Mouse (Mus musculus) heart, adult 8-10 months (tissue): ENCODE results near the gene Armcx5. TPM values are rescaled to one million over a fixed set of nuclear protein-coding genes. Genes with fewer than 3 reads are reported as not detected.

Experiments used
- microRNA-seq: library from miRNA; unstranded; fragments of <30 nt; microRNA quantifications from one replicate; pipeline ENCODE4 v1.2.0, GENCODE M21; 2022
- total RNA-seq, 4 experiments: library from RNA; stranded (reverse); gene quantifications; 2 replicates each; pipeline ENCODE4 v1.2.4; 2022

Armcx5 gene
- total RNA-seq, 4 experiments from 2014 or later: 4.5 to 7.8 (median 5.7) TPM

Small RNA genes within 50 kb of the gene (microRNA-seq; reads per million reads assigned to microRNA genes)
- gene Mir1970 (not detected), gene Mir7646 (not detected)

Other genes starting within 250 kb of the Armcx5 start
- gene AV320801, start 248.1 kb upstream of the Armcx5 start, total RNA-seq: not detected
- under 1 TPM in 1 of 4 experiments, not detected in 3; 0.31 TPM for gene Nxf7, start 144.0 kb upstream of the Armcx5 start, total RNA-seq
- not detected for gene Prame, start 115.0 kb upstream of the Armcx5 start, total RNA-seq
- gene Tcp11x2, start 48.9 kb upstream of the Armcx5 start, total RNA-seq: under 1 TPM in 1 of 4 experiments, not detected in 3; 0.14 TPM
- gene Tmsb15a, start 17.5 kb upstream of the Armcx5 start, total RNA-seq: not detected
- 10 to 100 TPM; 17.9 to 25.6 (median 21.4) TPM for gene Gprasp1, start within 50 bp of the Armcx5 start, total RNA-seq
- gene Bhlhb9, start 54.9 kb downstream of the Armcx5 start, total RNA-seq: 10 to 100 TPM in 2 of 4 experiments, 1 to 10 TPM in 2; 7.5 to 16.9 (median 13.2) TPM
- gene Gprasp2, start 96.3 kb downstream of the Armcx5 start, total RNA-seq: 1 to 10 TPM; 1.2 to 5.5 (median 2.4) TPM